Mouse (Mus musculus): ENCODE data around the gene Bcar1. TPM values are rescaled to one million over a fixed set of nuclear protein-coding genes. Genes with fewer than 3 reads are reported as not detected.

Gene Bcar1
- polyA plus RNA-seq, 1 experiment from 2014 or later = 38.5 TPM

DNA sequence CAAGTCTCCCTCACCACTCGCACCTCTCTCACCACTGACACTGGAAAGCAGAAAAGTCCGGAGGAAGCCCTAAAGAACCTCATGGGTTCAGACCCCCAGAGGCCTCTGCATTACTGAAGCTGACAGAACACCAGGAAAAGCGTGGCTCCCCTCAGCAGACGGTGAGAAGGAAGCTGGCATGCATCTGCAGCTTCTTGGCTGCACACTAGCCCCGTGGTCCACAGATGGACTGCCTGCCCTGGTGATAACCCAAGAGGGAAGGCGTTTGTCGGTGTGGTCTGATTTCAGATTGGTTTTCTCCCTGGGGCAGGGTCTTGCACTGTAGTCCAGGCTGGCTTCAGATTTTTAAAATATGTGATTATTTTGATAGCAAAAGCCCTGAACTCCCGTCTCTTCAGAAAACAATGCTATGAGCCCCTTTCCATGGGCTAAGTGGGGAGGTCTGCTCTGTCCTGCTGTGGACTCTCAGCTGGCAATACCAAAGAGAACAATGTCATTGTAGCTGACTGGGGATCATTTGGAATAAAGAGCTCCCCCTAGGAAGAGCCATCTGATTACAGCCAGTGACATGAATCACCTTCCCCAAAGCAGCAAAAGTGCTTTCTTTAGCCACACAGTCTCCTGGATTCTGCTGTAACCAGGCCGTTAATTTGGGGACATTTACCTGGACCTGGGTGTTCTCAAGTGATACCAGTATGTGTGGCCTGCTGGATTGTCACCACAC, 39.2 kb upstream of the Bcar1 start:
- H3K4me3 ChIP-seq (replicated peaks; ENCODE audit: low read length) = no peak overlapping the region
- H3K27ac ChIP-seq (ENCODE audit: low read length) = no peak overlapping the region; the same call in 1 of the 2 replicates
- no peak overlapping the region for H3K4me2 ChIP-seq (ENCODE audit: low read depth, low read length)
- H3K9ac ChIP-seq (ENCODE audit: low read length) = no peak overlapping the region
- H3K9me3 ChIP-seq (replicated peaks; ENCODE audit: control insufficient read depth, low read length) = no peaks in the 10 kb centered on the region
- peaks cover 8% of the 10 kb centered on the region; the same call in 1 of the 2 replicates for H3K4me1 ChIP-seq (ENCODE audit: control insufficient read depth, insufficient read depth, low read length)
- 81% methylated on average over 9 of the region's 9 CpGs for WGBS
- H3K27me3 ChIP-seq (ENCODE audit: control insufficient read depth, insufficient read depth, low read length) = no peaks in the 10 kb centered on the region
- ATAC-seq (ENCODE audit: insufficient read depth, low FRiP score) = no peak
- peaks cover 5% of the 10 kb centered on the region; the same call in 1 of the 2 replicates for H3K36me3 ChIP-seq (ENCODE audit: control insufficient read depth, insufficient read depth, low read length)

DNA sequence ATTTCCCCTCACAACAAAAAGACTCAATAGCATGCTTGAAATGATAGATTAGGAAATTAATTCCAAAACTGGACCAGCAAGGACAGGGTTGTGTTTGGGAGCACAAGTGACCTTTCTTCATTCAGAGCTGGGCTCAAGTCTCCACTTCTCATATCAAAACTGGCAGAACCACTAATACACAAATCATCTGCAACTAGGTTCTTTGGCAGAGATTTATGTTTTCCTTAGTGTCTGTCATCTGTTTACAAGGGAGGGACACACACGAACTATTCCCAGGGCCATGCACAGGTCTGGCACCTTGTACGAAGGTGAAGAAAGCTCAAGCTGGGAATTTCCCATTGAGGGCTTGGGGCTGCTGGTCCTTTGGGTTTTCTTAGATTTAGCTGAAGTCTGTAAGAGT, 38.6 kb upstream of the Bcar1 start:
- H3K4me1 ChIP-seq (ENCODE audit: control insufficient read depth, insufficient read depth, low read length) = peaks cover 3% of the 10 kb centered on the region; the same call in 1 of the 2 replicates
- ATAC-seq (ENCODE audit: insufficient read depth, low FRiP score) = no peak
- no peaks in the 10 kb centered on the region for H3K9me3 ChIP-seq (replicated peaks; ENCODE audit: control insufficient read depth, low read length)
- H3K9ac ChIP-seq (ENCODE audit: low read length) = no peak overlapping the region
- no peak overlapping the region for H3K4me2 ChIP-seq (ENCODE audit: low read depth, low read length)
- H3K27ac ChIP-seq (ENCODE audit: low read length) = no peak overlapping the region; the same call in 1 of the 2 replicates
- H3K27me3 ChIP-seq (ENCODE audit: control insufficient read depth, insufficient read depth, low read length) = no peaks in the 10 kb centered on the region
- peaks cover 5% of the 10 kb centered on the region; the same call in 1 of the 2 replicates for H3K36me3 ChIP-seq (ENCODE audit: control insufficient read depth, insufficient read depth, low read length)
- H3K4me3 ChIP-seq (replicated peaks; ENCODE audit: low read length) = no peak overlapping the region
- WGBS = 68% methylated on average over 2 of the region's 2 CpGs

DNA sequence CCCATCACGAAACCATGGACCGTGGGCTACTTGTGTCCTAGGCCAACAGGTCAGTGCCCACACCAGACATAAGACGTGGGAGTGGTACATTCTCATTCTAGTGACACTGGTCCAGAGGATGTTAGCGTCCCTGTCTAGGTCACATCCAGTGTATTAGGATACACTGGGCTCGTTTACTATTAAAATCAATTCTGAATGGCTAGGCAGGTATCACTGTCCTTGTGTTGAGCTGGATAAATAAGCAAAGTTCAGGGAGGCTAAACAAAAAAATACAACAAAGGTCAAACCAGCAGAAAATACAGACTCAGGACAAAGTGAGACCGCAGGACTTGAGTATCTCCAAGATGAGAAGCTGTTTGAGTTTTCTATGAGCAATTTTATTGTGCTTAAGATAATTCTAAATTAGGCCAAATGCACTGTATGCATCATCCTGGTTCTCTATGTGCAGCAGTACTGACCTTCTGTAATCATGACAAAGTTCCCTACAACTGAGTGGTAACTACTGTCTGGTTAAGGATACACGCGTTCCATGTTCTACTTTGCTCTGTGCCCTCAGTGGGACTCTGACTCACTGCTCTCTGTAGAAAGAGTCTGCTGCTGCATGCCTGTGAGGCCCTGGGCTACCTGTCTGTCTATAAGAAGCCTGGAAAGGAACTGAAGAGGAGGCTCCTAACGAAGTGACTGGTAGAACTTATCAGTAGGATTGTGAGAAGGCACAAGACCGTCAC, 37.3 kb upstream of the Bcar1 start:
- H3K9ac ChIP-seq (ENCODE audit: low read length) = no peak overlapping the region
- no peaks in the 10 kb centered on the region for H3K4me1 ChIP-seq (ENCODE audit: control insufficient read depth, insufficient read depth, low read length)
- 89% methylated on average over 10 of the region's 10 CpGs for WGBS
- no peaks in the 10 kb centered on the region for H3K9me3 ChIP-seq (replicated peaks; ENCODE audit: control insufficient read depth, low read length)
- no peak for ATAC-seq (ENCODE audit: insufficient read depth, low FRiP score)
- no peak overlapping the region for H3K4me2 ChIP-seq (ENCODE audit: low read depth, low read length)
- H3K4me3 ChIP-seq (replicated peaks; ENCODE audit: low read length) = no peak overlapping the region
- no peak overlapping the region for H3K27ac ChIP-seq (ENCODE audit: low read length)
- H3K27me3 ChIP-seq (ENCODE audit: control insufficient read depth, insufficient read depth, low read length) = no peaks in the 10 kb centered on the region
- peaks cover 5% of the 10 kb centered on the region; the same call in 1 of the 2 replicates for H3K36me3 ChIP-seq (ENCODE audit: control insufficient read depth, insufficient read depth, low read length)

DNA sequence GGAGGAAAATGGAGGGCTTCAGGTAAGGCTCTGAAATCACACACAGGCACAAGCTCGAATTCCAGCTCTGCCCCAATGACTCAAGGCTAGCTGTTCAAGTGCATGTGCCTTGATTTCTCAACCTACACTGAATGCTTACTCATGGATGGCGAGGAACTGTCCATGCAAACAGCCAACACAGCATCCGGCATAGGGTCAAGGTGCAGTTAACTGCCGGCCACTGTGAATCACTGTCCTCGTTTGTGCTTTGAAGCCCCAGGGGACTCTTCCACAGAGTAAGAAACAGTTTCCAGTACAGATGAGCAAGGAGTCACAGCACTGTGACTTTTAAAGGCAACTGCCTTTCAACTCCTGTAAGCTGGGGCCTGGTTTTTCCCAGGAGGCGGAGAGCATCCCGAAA, 36.1 kb upstream of the Bcar1 start:
- no peak overlapping the region for H3K4me3 ChIP-seq (replicated peaks; ENCODE audit: low read length)
- no peaks in the 10 kb centered on the region for H3K9me3 ChIP-seq (replicated peaks; ENCODE audit: control insufficient read depth, low read length)
- no peak overlapping the region for H3K27ac ChIP-seq (ENCODE audit: low read length)
- H3K9ac ChIP-seq (ENCODE audit: low read length) = no peak overlapping the region
- no peak for ATAC-seq (ENCODE audit: insufficient read depth, low FRiP score)
- H3K27me3 ChIP-seq (ENCODE audit: control insufficient read depth, insufficient read depth, low read length) = no peaks in the 10 kb centered on the region
- no peak overlapping the region for H3K4me2 ChIP-seq (ENCODE audit: low read depth, low read length)
- no peaks in the 10 kb centered on the region for H3K4me1 ChIP-seq (ENCODE audit: control insufficient read depth, insufficient read depth, low read length)
- WGBS = 78% methylated on average over 7 of the region's 7 CpGs
- H3K36me3 ChIP-seq (ENCODE audit: control insufficient read depth, insufficient read depth, low read length) = peaks cover 10% of the 10 kb centered on the region; the same call in 1 of the 2 replicates

DNA sequence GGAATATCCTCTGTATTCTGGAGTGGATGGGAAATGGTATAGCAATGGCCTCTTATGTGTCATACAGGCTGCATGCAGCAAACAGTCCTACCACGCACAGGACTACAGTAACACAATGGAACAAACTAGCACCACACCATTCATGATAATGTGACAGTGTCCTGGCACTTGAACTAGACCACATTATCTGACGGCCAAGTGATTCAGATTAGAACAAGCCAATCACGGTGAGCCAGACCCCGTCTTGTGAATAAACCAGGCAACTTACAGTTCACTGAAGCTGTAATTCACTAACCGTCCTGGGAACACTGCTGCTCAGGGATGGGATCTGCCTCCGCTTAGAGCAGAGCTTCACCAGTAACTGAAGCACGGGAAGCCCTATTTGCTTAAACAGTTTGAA, 35.2 kb upstream of the Bcar1 start:
- Histone ChIP-seq H3K27ac (ENCODE audit: low read length) (no peak overlapping the region), H3K9ac (ENCODE audit: low read length) (no peak overlapping the region), H3K4me3 (replicated peaks; ENCODE audit: low read length) (no peak overlapping the region), H3K27me3 (ENCODE audit: control insufficient read depth, insufficient read depth, low read length) (no peaks in the 10 kb centered on the region), H3K4me1 (ENCODE audit: control insufficient read depth, insufficient read depth, low read length) (no peaks in the 10 kb centered on the region), H3K36me3 (ENCODE audit: control insufficient read depth, insufficient read depth, low read length) (peaks cover 13% of the 10 kb centered on the region; the same call in 1 of the 2 replicates), H3K9me3 (replicated peaks; ENCODE audit: control insufficient read depth, low read length) (no peaks in the 10 kb centered on the region), H3K4me2 (ENCODE audit: low read depth, low read length) (no peak overlapping the region)
- ATAC-seq (ENCODE audit: insufficient read depth, low FRiP score) = no peak
- 78% methylated on average over 7 of the region's 7 CpGs for WGBS

DNA sequence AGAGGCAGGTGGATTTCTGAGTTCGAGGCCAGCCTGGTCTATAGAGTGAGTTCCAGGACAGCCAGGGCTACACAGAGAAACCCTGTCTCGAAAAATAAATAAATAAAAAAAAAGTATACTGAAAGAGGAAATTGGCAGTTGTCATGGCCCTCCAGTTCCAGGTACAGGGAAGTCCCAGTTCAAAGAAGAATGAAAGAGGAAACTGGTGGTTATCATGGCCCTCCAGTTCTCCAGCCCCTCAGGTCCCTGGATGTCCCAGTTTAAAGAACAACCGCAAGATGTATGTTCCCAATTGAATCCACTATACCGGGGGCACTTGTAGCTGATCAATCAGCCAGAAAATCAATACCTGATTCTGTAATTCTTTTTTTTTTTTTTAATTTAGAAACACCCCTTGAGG, 32.9 kb upstream of the Bcar1 start:
- H3K9me3 ChIP-seq (replicated peaks; ENCODE audit: control insufficient read depth, low read length) = no peaks in the 10 kb centered on the region
- H3K27me3 ChIP-seq (ENCODE audit: control insufficient read depth, insufficient read depth, low read length) = no peaks in the 10 kb centered on the region
- no peak for ATAC-seq (ENCODE audit: insufficient read depth, low FRiP score)
- H3K36me3 ChIP-seq (ENCODE audit: control insufficient read depth, insufficient read depth, low read length) = peaks cover 16% of the 10 kb centered on the region; the same call in 1 of the 2 replicates
- 89% methylated on average over 4 of the region's 4 CpGs for WGBS
- no peaks in the 10 kb centered on the region for H3K4me1 ChIP-seq (ENCODE audit: control insufficient read depth, insufficient read depth, low read length)
- H3K9ac ChIP-seq (ENCODE audit: low read length) = no peak overlapping the region
- H3K4me3 ChIP-seq (replicated peaks; ENCODE audit: low read length) = no peak overlapping the region
- no peak overlapping the region for H3K27ac ChIP-seq (ENCODE audit: low read length)
- H3K4me2 ChIP-seq (ENCODE audit: low read depth, low read length) = no peak overlapping the region

DNA sequence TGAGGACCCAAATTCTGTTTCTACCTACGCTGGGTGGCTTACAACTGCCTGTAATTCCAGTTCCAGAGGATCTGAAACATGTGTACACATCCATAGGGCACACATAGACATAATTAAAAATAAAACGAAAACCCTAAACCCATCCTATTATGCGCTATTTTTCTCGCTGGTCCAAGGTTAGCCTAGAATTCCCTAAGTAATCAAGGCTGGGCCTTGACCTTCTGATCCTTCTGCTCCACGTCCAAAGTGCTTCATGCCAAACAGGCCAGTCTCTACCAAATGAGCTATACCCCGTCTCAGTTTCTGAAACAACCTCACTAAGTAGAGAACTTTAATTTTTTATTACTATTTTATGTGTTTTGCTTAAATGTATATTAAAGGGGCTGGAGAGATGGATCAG, 32.2 kb upstream of the Bcar1 start:
- Histone ChIP-seq H3K36me3 (ENCODE audit: control insufficient read depth, insufficient read depth, low read length) (peaks cover 20% of the 10 kb centered on the region; the same call in 1 of the 2 replicates), H3K9ac (ENCODE audit: low read length) (no peak overlapping the region), H3K4me1 (ENCODE audit: control insufficient read depth, insufficient read depth, low read length) (no peaks in the 10 kb centered on the region), H3K27me3 (ENCODE audit: control insufficient read depth, insufficient read depth, low read length) (no peaks in the 10 kb centered on the region), H3K4me2 (ENCODE audit: low read depth, low read length) (no peak overlapping the region), H3K27ac (ENCODE audit: low read length) (no peak overlapping the region), H3K9me3 (replicated peaks; ENCODE audit: control insufficient read depth, low read length) (no peaks in the 10 kb centered on the region), H3K4me3 (replicated peaks; ENCODE audit: low read length) (no peak overlapping the region)
- no peak for ATAC-seq (ENCODE audit: insufficient read depth, low FRiP score)
- WGBS = 91% methylated on average over 6 of the region's 6 CpGs

DNA sequence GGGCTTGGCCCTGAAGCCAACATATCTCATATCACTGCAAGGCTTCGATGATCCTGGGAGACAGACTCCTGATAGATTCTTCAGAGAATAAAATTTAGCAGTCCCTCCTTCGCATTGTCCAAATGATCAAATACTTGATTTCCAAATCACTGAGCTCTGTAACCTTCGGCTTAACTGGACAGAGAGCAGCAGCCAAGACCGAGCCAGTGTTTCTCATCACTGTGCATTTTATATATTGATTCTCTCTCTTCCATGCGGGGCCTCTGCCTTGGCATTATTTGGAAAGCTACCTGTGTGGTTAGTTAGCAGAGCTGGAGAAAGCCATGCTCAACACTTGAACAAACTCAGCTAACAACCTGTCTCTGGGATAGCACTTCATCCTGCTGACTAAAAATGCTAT, 29.9 kb upstream of the Bcar1 start:
- Histone ChIP-seq H3K9me3 (replicated peaks; ENCODE audit: control insufficient read depth, low read length) (no peaks in the 10 kb centered on the region), H3K27me3 (ENCODE audit: control insufficient read depth, insufficient read depth, low read length) (no peaks in the 10 kb centered on the region), H3K27ac (ENCODE audit: low read length) (no peak overlapping the region), H3K4me3 (replicated peaks; ENCODE audit: low read length) (no peak overlapping the region), H3K4me1 (ENCODE audit: control insufficient read depth, insufficient read depth, low read length) (peaks cover 5% of the 10 kb centered on the region; the same call in 1 of the 2 replicates), H3K4me2 (ENCODE audit: low read depth, low read length) (no peak overlapping the region), H3K36me3 (ENCODE audit: control insufficient read depth, insufficient read depth, low read length) (peaks cover 16% of the 10 kb centered on the region; the same call in 1 of the 2 replicates), H3K9ac (ENCODE audit: low read length) (no peak overlapping the region)
- 94% methylated on average over 5 of the region's 5 CpGs for WGBS
- ATAC-seq (ENCODE audit: insufficient read depth, low FRiP score) = no peak

DNA sequence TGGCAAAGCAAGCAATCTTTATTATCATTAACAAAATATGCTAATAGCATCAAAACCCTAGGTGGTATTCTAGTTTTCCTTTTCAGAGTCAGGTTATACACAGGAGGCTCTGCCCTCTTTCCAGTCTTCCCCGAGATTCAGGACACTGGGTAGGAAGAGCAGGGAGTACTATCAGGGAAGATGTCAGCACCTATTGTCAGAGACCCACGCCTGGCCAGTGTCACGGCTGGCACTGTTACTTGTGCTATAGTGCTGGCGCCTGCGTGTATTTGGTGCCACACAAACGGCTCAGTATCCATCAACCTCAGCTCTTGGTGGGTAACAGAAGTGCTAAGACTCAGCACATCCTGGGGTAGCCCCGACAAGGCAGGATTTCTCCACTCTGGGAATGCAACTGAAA, 29.4 kb upstream of the Bcar1 start:
- Histone ChIP-seq H3K9ac (ENCODE audit: low read length) (no peak overlapping the region), H3K4me1 (ENCODE audit: control insufficient read depth, insufficient read depth, low read length) (peaks cover 5% of the 10 kb centered on the region; the same call in 1 of the 2 replicates), H3K4me2 (ENCODE audit: low read depth, low read length) (no peak overlapping the region), H3K36me3 (ENCODE audit: control insufficient read depth, insufficient read depth, low read length) (peaks cover 16% of the 10 kb centered on the region; the same call in 1 of the 2 replicates), H3K27ac (ENCODE audit: low read length) (no peak overlapping the region), H3K4me3 (replicated peaks; ENCODE audit: low read length) (no peak overlapping the region), H3K9me3 (replicated peaks; ENCODE audit: control insufficient read depth, low read length) (no peaks in the 10 kb centered on the region), H3K27me3 (ENCODE audit: control insufficient read depth, insufficient read depth, low read length) (no peaks in the 10 kb centered on the region)
- WGBS = 92% methylated on average over 7 of the region's 7 CpGs
- no peak for ATAC-seq (ENCODE audit: insufficient read depth, low FRiP score)

Data from stomach, embryonic 16.5 days (tissue).